Mouse (Mus musculus): ENCODE results near the gene Kctd2.

DNA sequence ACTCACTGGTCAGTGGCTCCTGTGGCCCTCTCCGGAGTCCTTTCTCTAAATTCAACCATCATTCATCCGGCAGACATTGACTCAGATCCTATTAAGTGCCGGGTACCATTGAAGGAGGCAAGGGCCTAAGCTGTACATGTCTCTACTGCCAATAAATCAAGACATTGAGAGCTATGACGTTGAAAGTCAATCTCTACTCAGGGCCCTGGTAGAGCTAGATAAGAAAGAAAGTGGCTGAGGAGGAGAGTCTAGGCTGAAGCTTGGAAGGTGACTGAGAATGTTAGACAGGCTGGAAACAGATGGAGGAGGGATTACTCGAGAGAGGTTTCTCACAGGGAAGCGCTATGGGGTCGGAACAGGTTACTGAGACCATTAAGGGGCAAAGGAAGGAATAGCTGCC, 49.6 kb upstream of the Kctd2 start:
- TF ChIP-seq USF1 (IDR thresholded peaks at IDR 0.05; ENCODE audit: low read depth, low read length) (no peak), EP300 (IDR thresholded peaks at IDR 0.05; ENCODE audit: low read length) (no peak), CTCF (conservative IDR thresholded peaks at IDR 0.05 in 1 of 2, IDR thresholded peaks at IDR 0.05 in 1 of 2; ENCODE audit: low read depth in 2 of 2, low read length in 2 of 2) (no peak), POLR2A (IDR thresholded peaks at IDR 0.05; ENCODE audit: low read depth, low read length) (no peak)

All from CH12.LX (cell line).